Mouse (Mus musculus) liver, embryonic 16.5 days (tissue): Measurements from ENCODE around the gene Prss36. TPM values are rescaled to one million over a fixed set of nuclear protein-coding genes. Genes with fewer than 3 reads are reported as not detected.
A peak's percentile ranks its signal among the peaks of the same experiment; 100 is the strongest.

ENCODE experiments used
- ATAC-seq: fragments of 200-750 bp; cut with Nextera tagmentation; 2 replicates; pipeline ENCODE4 v1.8.0; 2017; ENCODE audit warnings: low read depth, mild to moderate bottlenecking, moderate number of reproducible peaks, moderate library complexity
- H3K27ac ChIP-seq: fragments of 300-500 bp; sonication (generic); 2 replicates; pipeline ENCODE4 v1.5.1; 2014; ENCODE audit warnings: mild to moderate bottlenecking, low read length
- H3K27me3 ChIP-seq: fragments of 300-500 bp; sonication (generic); 2 replicates; pipeline ENCODE4 v1.6.1; 2014; ENCODE audit warnings: low read depth, low read length, mixed read lengths; ENCODE audit not compliant: control insufficient read depth, insufficient read depth
- H3K36me3 ChIP-seq: fragments of 300-500 bp; sonication (generic); 2 replicates; pipeline ENCODE4 v1.6.1; 2014; ENCODE audit warnings: mild to moderate bottlenecking; ENCODE audit not compliant: control insufficient read depth, insufficient read depth
- H3K4me1 ChIP-seq: fragments of 300-500 bp; sonication (generic); 2 replicates; pipeline ENCODE4 v1.6.1; 2014; ENCODE audit warnings: low read depth, low read length, mixed read lengths; ENCODE audit not compliant: control insufficient read depth
- H3K4me2 ChIP-seq: fragments of 300-500 bp; sonication (generic); 2 replicates; pipeline ENCODE4 v1.6.1; 2014; ENCODE audit warnings: low read depth, low read length, mixed read lengths
- H3K4me3 ChIP-seq: fragments of 300-500 bp; sonication (generic); 2 replicates; pipeline ENCODE4 v1.5.1; 2014; ENCODE audit warnings: low read depth, mild to moderate bottlenecking, low read length
- H3K9ac ChIP-seq: fragments of 300-500 bp; sonication (generic); 2 replicates; pipeline ENCODE4 v1.6.1; 2014; ENCODE audit warnings: low read depth, low read length
- H3K9me3 ChIP-seq: fragments of 300-500 bp; sonication (generic); replicated peaks from 2 replicates; pipeline ENCODE4 v1.6.1; 2016; ENCODE audit warnings: low read length; ENCODE audit not compliant: control insufficient read depth
- WGBS: fragments of 180-500 bp; shearing (Covaris S2); extraction: QIAGEN DNeasy Blood & Tissue Kit; methylation state at CpG from one replicate; pipeline ENCODE4 v1.1.7; 2014; ENCODE audit not compliant: insufficient replicate concordance; 5-methylcytosine and 5-hydroxymethylcytosine counted together
- polyA plus RNA-seq: library from polyadenylated mRNA; unstranded; fragments of >200 nt; fragmentation: Nextera tagmentation; extraction: Ambion mirVana; gene quantifications from 2 replicates; pipeline ENCODE4 v1.2.1, GENCODE M21; 2015

The Prss36 gene
- polyA plus RNA-seq, 1 experiment from 2014 or later: 3.0 TPM

DNA sequence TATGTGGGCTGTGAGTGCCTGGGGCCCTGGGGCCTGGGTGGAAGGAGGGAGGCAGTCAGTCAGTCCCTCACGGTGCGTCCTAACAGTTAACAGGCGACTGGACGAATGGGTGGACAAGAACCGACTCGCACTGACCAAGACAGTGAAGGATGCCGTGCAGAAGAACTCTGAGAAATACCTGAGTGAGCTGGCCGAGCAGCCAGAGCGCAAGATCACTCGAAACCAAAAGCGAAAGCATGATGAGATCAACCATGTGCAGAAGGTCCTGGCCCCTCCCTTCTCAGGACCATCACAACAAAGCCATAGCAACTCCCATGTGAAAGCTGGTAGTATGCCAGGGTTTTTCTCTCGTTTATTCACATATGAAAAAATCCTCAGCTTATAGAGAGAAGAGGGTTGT lies 31.2 kb downstream of the Prss36 start:
- no peaks in the 10 kb centered on the region for H3K9me3 ChIP-seq
- no peak overlapping the region for H3K9ac ChIP-seq
- no peak overlapping the region for H3K4me3 ChIP-seq
- WGBS: 83% methylated on average over 12 of the region's 12 CpGs
- peaks cover 5% of the 10 kb centered on the region; the same call in 1 of the 2 replicates for H3K36me3 ChIP-seq
- H3K4me2 ChIP-seq: no peak overlapping the region
- H3K4me1 ChIP-seq: peaks cover 10% of the 10 kb centered on the region
- H3K27me3 ChIP-seq: no peaks in the 10 kb centered on the region
- ATAC-seq: no peak
- H3K27ac ChIP-seq: no peak overlapping the region

DNA sequence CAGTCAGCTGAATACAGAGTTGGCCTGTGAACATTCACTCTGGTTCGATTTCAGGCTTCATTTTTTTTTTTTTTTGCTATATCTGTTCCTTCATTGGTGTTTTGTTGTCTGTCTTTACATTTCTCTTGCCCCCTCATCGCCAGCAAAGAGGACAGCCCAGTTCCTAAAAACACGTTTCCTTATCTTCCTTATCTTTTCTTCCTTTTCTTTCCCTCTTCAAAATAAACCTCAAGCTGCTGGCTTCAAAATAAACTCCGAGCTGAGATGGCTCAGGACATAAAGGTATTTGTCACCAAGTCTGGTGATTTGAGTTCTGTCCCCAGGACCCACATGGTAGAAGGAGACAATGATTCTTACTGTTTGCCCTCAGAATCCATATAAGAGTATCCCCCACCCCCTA lies 33.6 kb downstream of the Prss36 start:
- Histone ChIP-seq H3K9ac (peak overlapping the region; percentile 76), H3K36me3 (peaks cover 17% of the 10 kb centered on the region), H3K27me3 (no peaks in the 10 kb centered on the region), H3K27ac (peak overlapping the region; percentile 82), H3K9me3 (no peaks in the 10 kb centered on the region), H3K4me2 (peak overlapping the region; percentile 74), H3K4me3 (peak overlapping the region; percentile 88), H3K4me1 (peaks cover 10% of the 10 kb centered on the region)
- WGBS: 3% methylated on average over 4 of the region's 4 CpGs
- no peak for ATAC-seq

DNA sequence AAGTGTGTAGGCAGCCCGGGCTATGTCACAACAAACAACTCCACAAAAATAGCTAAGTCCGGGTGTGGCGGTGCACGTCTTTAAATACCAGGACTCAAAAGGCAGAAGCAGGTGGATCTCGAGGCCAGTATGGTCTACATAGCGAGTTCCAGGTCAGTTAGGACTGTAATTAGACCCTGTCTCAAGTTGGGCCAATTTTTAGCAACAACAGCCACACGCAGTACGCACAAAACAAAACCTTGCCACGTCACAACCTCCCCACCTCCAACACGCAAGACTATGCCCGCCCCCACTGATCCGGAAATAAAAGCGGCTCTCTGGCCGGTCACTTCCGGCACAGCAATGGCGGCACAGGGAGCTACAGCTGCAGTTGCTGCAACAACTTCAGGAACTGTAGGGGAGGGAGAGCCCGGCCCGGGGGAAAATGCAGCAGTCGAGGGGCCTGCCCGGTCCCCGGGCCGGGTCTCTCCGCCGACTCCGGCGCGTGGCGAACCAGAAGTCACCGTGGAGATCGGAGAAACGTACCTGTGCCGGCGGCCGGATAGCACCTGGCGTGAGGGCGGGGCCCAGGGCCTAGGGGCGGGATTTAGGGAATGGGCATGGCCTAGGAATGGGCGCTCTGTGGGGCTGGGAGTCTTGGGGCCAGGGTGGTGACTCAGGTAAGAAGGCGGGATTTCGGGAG lies 34.2 kb downstream of the Prss36 start, which contains the start of gene Kat8:
Kat8 (plus strand) TSS at position 327 of the 682 bp plus-strand sequence.
- H3K36me3 ChIP-seq: peaks cover 24% of the 10 kb centered on the region
- ATAC-seq: peak; percentile 97
- under 1% methylated on average over 40 of the region's 40 CpGs for WGBS

DNA sequence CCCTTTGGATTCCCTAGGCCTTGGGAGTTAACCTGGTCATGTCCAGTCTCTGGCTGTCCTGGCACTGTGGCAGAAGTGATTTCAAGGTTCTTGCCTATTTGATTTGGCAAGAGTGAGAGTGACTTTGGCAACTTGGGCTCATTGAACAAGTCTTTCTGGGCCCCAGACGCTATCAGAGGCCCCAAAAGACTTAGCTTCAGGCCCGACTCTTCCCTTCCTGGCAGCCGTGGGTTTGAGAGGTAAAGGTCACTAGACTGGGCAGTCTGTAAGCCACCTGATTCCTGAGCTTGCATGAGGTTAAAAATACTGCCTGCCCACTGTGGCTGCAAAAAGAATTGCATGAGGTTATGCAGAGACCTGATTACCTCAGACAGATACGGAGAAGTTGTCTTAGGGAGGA lies 37.9 kb downstream of the Prss36 start:
- 73% methylated on average over 4 of the region's 4 CpGs for whole genome bisulfite sequencing
- Histone ChIP-seq H3K9ac (no peak overlapping the region), H3K36me3 (peaks cover 40% of the 10 kb centered on the region)

More for the DNA sequence above, 34.2 kb downstream of the Prss36 start, which contains the start of gene Kat8:
- Histone ChIP-seq H3K27me3 (no peaks in the 10 kb centered on the region), H3K4me1 (peaks cover 10% of the 10 kb centered on the region), H3K9ac (peak within 1 kb of the TSS; percentile 76), H3K4me3 (peak within 1 kb of the TSS; percentile 88), H3K27ac (peak within 1 kb of the TSS; percentile 82), H3K4me2 (peak within 1 kb of the TSS; percentile 74), H3K9me3 (no peaks in the 10 kb centered on the region)

DNA sequence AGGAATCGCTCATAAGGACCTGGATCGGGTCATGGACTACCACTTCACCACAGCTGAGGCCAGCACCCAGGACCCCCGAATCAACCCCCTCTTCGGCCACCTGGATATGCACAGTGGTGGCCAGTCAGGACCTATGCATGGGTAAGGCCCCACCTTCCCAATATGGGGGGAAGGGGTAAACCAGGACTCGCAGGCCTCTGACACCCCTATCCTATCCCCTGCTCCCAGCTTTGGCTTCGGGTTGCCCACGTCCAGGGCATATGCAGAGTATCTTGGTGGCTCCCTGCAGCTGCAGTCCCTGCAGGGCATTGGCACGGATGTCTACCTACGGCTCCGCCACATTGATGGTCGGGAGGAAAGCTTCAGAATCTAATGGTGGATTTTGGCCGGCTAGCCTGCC lies 38.6 kb downstream of the Prss36 start:
- Histone ChIP-seq H3K4me3 (no peak overlapping the region), H3K9ac (no peak overlapping the region), H3K9me3 (no peaks in the 10 kb centered on the region), H3K36me3 (peaks cover 40% of the 10 kb centered on the region), H3K27me3 (no peaks in the 10 kb centered on the region), H3K4me1 (peaks cover 17% of the 10 kb centered on the region), H3K27ac (no peak overlapping the region), H3K4me2 (no peak overlapping the region)
- ATAC-seq: no peak
- WGBS: 82% methylated on average over 12 of the region's 12 CpGs

More for the DNA sequence above, 37.9 kb downstream of the Prss36 start:
- Histone ChIP-seq H3K27ac (no peak overlapping the region), H3K9me3 (no peaks in the 10 kb centered on the region), H3K4me3 (no peak overlapping the region), H3K4me2 (no peak overlapping the region), H3K4me1 (peaks cover 23% of the 10 kb centered on the region), H3K27me3 (no peaks in the 10 kb centered on the region)
- ATAC-seq: no peak

DNA sequence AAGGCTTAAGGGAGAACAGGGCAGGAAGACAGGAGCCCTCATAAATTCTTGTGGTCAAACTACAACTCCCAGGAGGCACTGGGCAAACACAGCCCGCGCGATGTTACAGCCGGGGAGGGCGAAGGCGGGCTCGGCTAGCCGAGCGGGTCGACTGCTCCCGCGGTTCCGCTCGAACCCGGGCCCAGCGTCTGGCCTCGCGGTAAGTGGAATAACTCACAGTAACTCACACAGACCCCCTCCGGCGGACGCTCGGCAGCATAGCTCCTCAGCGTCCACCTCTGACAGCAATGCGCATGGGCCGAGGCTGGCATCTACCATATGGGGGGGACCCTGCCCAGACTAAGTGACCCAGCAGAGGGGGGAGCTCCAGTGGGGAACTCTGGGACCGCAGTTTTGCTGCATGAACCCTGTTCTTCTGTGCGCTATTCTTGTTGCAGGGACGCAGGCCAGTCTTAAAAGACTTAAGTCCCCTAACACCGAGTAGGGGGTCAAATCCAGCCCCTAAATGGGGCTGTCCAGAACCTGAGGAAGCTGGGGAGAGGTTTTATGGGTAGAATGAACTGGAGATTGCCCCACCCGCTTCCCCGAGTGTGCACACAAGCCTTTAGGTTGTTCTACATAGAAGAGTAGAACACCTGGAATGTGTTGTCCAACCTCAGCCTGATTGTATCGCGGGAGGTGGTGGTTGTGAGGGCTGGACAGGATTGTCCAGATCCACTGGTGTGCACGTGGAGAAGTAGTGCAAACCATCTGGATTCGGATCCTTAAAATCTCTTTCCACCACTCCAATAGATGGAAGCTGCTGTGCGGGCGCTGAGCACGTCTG lies 42.3 kb downstream of the Prss36 start, which contains the start of gene Bckdk:
Bckdk (plus strand) TSS at position 112 of the 826 bp plus-strand sequence.
- ATAC-seq: peak; percentile 82
- H3K4me2 ChIP-seq: peak within 1 kb of the TSS; percentile 86
- peak within 1 kb of the TSS; percentile 86 for H3K27ac ChIP-seq
- peaks cover 31% of the 10 kb centered on the region for H3K4me1 ChIP-seq
- no peaks in the 10 kb centered on the region for H3K27me3 ChIP-seq
- peak within 1 kb of the TSS; percentile 94 for H3K9ac ChIP-seq
- peaks cover 33% of the 10 kb centered on the region for H3K36me3 ChIP-seq
- peak within 1 kb of the TSS; percentile 87 for H3K4me3 ChIP-seq
- no peaks in the 10 kb centered on the region for H3K9me3 ChIP-seq
- WGBS: 7% methylated on average over 38 of the region's 38 CpGs

DNA sequence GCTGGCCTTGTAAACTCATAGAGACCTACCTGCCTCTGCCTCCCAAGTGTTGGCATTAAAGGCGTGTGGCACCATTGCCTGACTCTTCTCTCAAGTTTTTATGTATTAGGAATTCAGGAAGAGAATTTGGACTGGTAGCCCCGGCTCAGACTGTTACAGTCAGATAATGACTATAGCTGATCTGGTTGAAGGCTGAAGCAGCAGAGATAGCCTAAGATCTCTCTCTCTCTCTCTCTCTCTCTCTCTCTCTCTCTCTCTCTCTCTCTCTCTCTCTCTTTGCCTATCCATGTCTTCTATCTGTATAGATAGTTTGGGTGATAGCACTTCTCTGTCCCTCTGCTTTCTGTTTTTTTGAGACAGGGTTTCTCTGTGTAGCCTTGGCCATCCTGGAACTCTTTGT lies 44.8 kb downstream of the Prss36 start:
- Histone ChIP-seq H3K4me2 (no peak overlapping the region), H3K27ac (no peak overlapping the region), H3K9me3 (no peaks in the 10 kb centered on the region), H3K4me3 (no peak overlapping the region), H3K36me3 (peaks cover 16% of the 10 kb centered on the region), H3K4me1 (peaks cover 39% of the 10 kb centered on the region), H3K27me3 (no peaks in the 10 kb centered on the region), H3K9ac (no peak overlapping the region)
- WGBS: 49% methylated on average over 2 of the region's 2 CpGs
- no peak for ATAC-seq

DNA sequence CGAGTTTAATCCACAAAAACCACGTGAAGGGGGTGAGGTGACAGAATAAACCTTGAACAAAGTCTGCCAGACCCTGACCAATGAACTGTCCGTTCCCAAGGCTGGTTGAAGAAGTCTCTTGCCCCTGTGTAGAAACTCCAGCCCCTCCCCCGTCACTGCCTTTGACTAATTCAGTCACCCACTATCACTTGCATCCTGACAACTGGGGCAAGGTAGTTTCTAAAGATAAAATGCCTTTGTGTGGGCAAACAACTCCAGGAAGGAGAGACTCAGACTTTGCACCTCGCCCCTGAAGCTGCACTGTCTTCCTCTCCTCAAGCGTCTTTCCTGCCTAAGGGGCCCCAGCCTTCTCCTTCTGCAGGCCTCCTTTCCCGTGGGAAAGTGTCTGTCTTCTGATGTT lies 46.5 kb downstream of the Prss36 start:
- no peaks in the 10 kb centered on the region for H3K27me3 ChIP-seq
- no peaks in the 10 kb centered on the region for H3K9me3 ChIP-seq
- no peak overlapping the region; the same call in 1 of the 2 replicates for H3K4me2 ChIP-seq
- no peak for ATAC-seq
- H3K9ac ChIP-seq: 0 out of 2 replicates have a peak overlapping the region, but pooled peaks have one; percentile 6
- no peaks in the 10 kb centered on the region for H3K36me3 ChIP-seq
- no peak overlapping the region for H3K4me3 ChIP-seq
- H3K4me1 ChIP-seq: peaks cover 49% of the 10 kb centered on the region
- 11% methylated on average over 7 of the region's 7 CpGs for WGBS
- H3K27ac ChIP-seq: peak overlapping the region; percentile 35
